ENCODE assay signal across 15 mouse cellular contexts in the genomic region with DNA sequence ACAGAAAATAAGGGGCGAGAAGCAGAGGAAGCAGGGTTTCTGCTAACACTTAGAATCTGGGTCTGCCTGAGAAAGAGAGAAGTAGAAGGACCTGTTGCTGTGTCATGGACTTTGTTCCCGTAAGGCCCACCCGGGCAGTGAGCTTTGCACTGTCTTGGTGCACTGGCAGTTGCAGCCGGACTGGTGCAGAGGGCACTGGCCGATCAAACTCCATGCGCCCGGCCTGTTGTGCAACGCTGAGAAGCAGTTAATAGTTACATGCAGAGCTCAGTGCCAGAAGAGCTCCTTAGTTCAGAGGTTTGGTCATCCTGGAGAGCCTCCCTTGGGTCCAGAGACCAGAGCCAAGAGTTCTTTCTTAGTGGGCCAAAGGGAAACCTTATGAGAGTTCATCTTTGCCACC. TPM values are rescaled to one million over a fixed set of nuclear protein-coding genes. Genes with fewer than 3 reads are reported as not detected.
A peak's percentile ranks its signal among the peaks of the same experiment; 100 is the strongest.
DNase-seq lines count a peak whose midpoint lies in the region; ATAC-seq and TF ChIP-seq lines count a peak whose summit lies in the region.
"Had no signal": no experiment of that assay in that cellular context is flagged by ENCODE, and none has a peak within 500 bp of the region (broad histone marks: within the 10 kb centered on the region; RNA-seq: fewer than 3 reads in every experiment).

No protein-coding gene starts in this region.

- H3K9me3 ChIP-seq in G1E (replicated peaks), result no peaks in the 10 kb centered on the region
- H3K9me3 ChIP-seq in kidney, embryonic 16.5 days (ENCODE audit: low read length), result no peaks in the 10 kb centered on the region
- no peaks in the 10 kb centered on the region for H3K9me3 ChIP-seq in liver, embryonic 13.5 days (replicated peaks)
- no peaks in the 10 kb centered on the region for H3K9me3 ChIP-seq in forebrain, embryonic 15.5 days
- H3K9me3 ChIP-seq: limb, embryonic 15.5 days; megakaryocyte, embryonic 14.5 days had no signal

- H3K4me3 ChIP-seq in G1E (ENCODE audit: low read depth, low read length), result peak overlapping the region; percentile 50; the same call in 1 of the 2 replicates
- H3K4me3 ChIP-seq in kidney, embryonic 16.5 days (ENCODE audit: low read length), result no peak overlapping the region
- H3K4me3 ChIP-seq in liver, embryonic 13.5 days (replicated peaks), result no peak overlapping the region
- no peak overlapping the region for H3K4me3 ChIP-seq in forebrain, embryonic 15.5 days
- H3K4me3 ChIP-seq: erythroblast, embryonic 14.5 days; heart, adult 2 months; limb, embryonic 15.5 days; megakaryocyte, embryonic 14.5 days had no signal

- no peak overlapping the region for H3K4me2 ChIP-seq in kidney, embryonic 16.5 days (replicated peaks; ENCODE audit: low read depth, low read length)
- H3K4me2 ChIP-seq in liver, embryonic 13.5 days, result no peak overlapping the region
- H3K4me2 ChIP-seq in forebrain, embryonic 15.5 days (replicated peaks), result no peak overlapping the region
- H3K4me2 ChIP-seq: limb, embryonic 15.5 days had no signal

- no peak for ATAC-seq in G1E (ENCODE audit: extremely low read depth, insufficient number of reproducible peaks, low FRiP score, poor library complexity, severe bottlenecking)
- ATAC-seq in kidney, embryonic 16.5 days (ENCODE audit: low FRiP score, low TSS enrichment), result peak; percentile 92
- peak; percentile 76 for ATAC-seq in liver, embryonic 13.5 days (ENCODE audit: low read depth)
- no peak for ATAC-seq in forebrain, embryonic 15.5 days (replicated peaks)
- ATAC-seq: CD4-positive, CD25-positive, alpha-beta regulatory T cell, adult 4 months; inflammation-experienced regulatory T-cells, adult 6 months had no signal

- H3K9ac ChIP-seq in kidney, embryonic 16.5 days (replicated peaks; ENCODE audit: low read length), result no peak overlapping the region
- no peak overlapping the region for H3K9ac ChIP-seq in liver, embryonic 13.5 days
- no peak overlapping the region for H3K9ac ChIP-seq in forebrain, embryonic 15.5 days (replicated peaks)
- H3K9ac ChIP-seq: limb, embryonic 15.5 days had no signal

- H3K27ac ChIP-seq in kidney, embryonic 16.5 days (ENCODE audit: low read length), result peak overlapping the region; percentile 59; the same call in 1 of the 2 replicates
- peak overlapping the region; percentile 44 for H3K27ac ChIP-seq in liver, embryonic 13.5 days
- H3K27ac ChIP-seq in forebrain, embryonic 15.5 days (replicated peaks), result no peak overlapping the region
- H3K27ac ChIP-seq: heart, adult 2 months; limb, embryonic 15.5 days had no signal

- H3K4me1 ChIP-seq in G1E (ENCODE audit: insufficient read depth, low read depth, low read length), result peaks cover 72% of the 10 kb centered on the region
- H3K4me1 ChIP-seq in kidney, embryonic 16.5 days (ENCODE audit: insufficient read depth, low read length), result no peaks in the 10 kb centered on the region
- peaks cover 9% of the 10 kb centered on the region for H3K4me1 ChIP-seq in liver, embryonic 13.5 days (replicated peaks)
- H3K4me1 ChIP-seq in forebrain, embryonic 15.5 days, result no peaks in the 10 kb centered on the region
- H3K4me1 ChIP-seq: limb, embryonic 15.5 days had no signal

- no peaks in the 10 kb centered on the region for H3K27me3 ChIP-seq in G1E (ENCODE audit: insufficient read depth, low read length)
- H3K27me3 ChIP-seq in kidney, embryonic 16.5 days (ENCODE audit: insufficient read depth, low read length), result no peaks in the 10 kb centered on the region
- H3K27me3 ChIP-seq in liver, embryonic 13.5 days, result no peaks in the 10 kb centered on the region
- no peaks in the 10 kb centered on the region for H3K27me3 ChIP-seq in forebrain, embryonic 15.5 days
- H3K27me3 ChIP-seq: limb, embryonic 15.5 days; megakaryocyte, embryonic 14.5 days had no signal

- intact Hi-C loops in left cerebral cortex, postnatal 4 days (cut with DNase I), result no loop called here

- DNase-seq in G1E (ENCODE audit: low spot score), result no peak
- DNase-seq in adrenal gland, postnatal 25 days, result peak; percentile 31
- no peak for DNase-seq in liver, embryonic 13.5 days
- no peak for DNase-seq in spleen, adult 12 weeks (ENCODE audit: low spot score)
- no peak for DNase-seq in left cerebral cortex, postnatal 4 days
- no peak for DNase-seq in retina, postnatal 1 day
- DNase-seq: cerebellum, adult 18-20 months; heart, adult 2 months had no signal

- H3K36me3 ChIP-seq in G1E (replicated peaks), result peaks cover 91% of the 10 kb centered on the region
- H3K36me3 ChIP-seq in kidney, embryonic 16.5 days (ENCODE audit: insufficient read depth, low read length), result peaks cover 64% of the 10 kb centered on the region
- H3K36me3 ChIP-seq in liver, embryonic 13.5 days, result peaks cover 41% of the 10 kb centered on the region
- H3K36me3 ChIP-seq in forebrain, embryonic 15.5 days, result peaks cover 58% of the 10 kb centered on the region

- WGBS in kidney, embryonic 16.5 days, result 89% methylated on average over 8 of the region's 8 CpGs
- 79% methylated on average over 8 of the region's 8 CpGs for WGBS in liver, embryonic 13.5 days (ENCODE audit: insufficient replicate concordance)
- WGBS in forebrain, embryonic 15.5 days, result 96% methylated on average over 8 of the region's 8 CpGs

- TF ChIP-seq CTCF in G1E (IDR thresholded peaks at IDR 0.05; ENCODE audit: low read depth, low read length), result no peak

RNA-seq across cellular contexts. Expression of gene Aco1, which starts 38.8 kb away (rescaled TPM):
- 133 and 144 TPM in 2 replicates for total RNA-seq in G1E (2014; fragmentation: Nextera tagmentation)
- total RNA-seq in G1E (2017), result 119 and 120 TPM in 2 replicates
- 28.4 and 34.1 TPM in 2 replicates for polyA plus RNA-seq in G1E (2012)
- 161 and 187 TPM in 2 replicates for total RNA-seq in adrenal gland, postnatal 25 days (2021)
- polyA plus RNA-seq in kidney, embryonic 16.5 days (2015; fragmentation: Nextera tagmentation; extraction: Ambion mirVana), result 89.4 and 91.0 TPM in 2 replicates
- polyA plus RNA-seq in liver, embryonic 13.5 days (2015; fragmentation: Nextera tagmentation; extraction: Ambion mirVana), result 20.9 and 24.9 TPM in 2 replicates
- total RNA-seq in left cerebral cortex, postnatal 4 days (2021), result 10 to 100 TPM; 60.1 to 64.1 TPM
- 51.8 and 53.0 TPM in 2 replicates for polyA plus RNA-seq in forebrain, embryonic 15.5 days (2015; fragmentation: Nextera tagmentation; extraction: Ambion mirVana)

RNA-seq across cellular contexts. Expression of gene Ddx58, which starts 57.9 kb away (rescaled TPM):
- 26.6 and 29.2 TPM in 2 replicates for total RNA-seq in G1E (2014; fragmentation: Nextera tagmentation)
- total RNA-seq in G1E (2017), result 14.1 and 16.1 TPM in 2 replicates
- 0.43 and 0.68 TPM in 2 replicates for polyA plus RNA-seq in G1E (2012)
- 24.4 and 34.1 TPM in 2 replicates for total RNA-seq in adrenal gland, postnatal 25 days (2021)
- 7.8 and 12.3 TPM in 2 replicates for polyA plus RNA-seq in kidney, embryonic 16.5 days (2015; fragmentation: Nextera tagmentation; extraction: Ambion mirVana)
- 2.8 and 3.6 TPM in 2 replicates for polyA plus RNA-seq in liver, embryonic 13.5 days (2015; fragmentation: Nextera tagmentation; extraction: Ambion mirVana)
- total RNA-seq in left cerebral cortex, postnatal 4 days (2021), result 1 to 10 TPM; 3.3 to 4.0 TPM
- polyA plus RNA-seq in forebrain, embryonic 15.5 days (2015; fragmentation: Nextera tagmentation; extraction: Ambion mirVana), result 2.7 and 3.2 TPM in 2 replicates

Comparison
In these comparisons a context has a peak if more than half of its experiments do, and no peak if none do; other contexts are left out.
1. ATAC-seq: peak in kidney, embryonic 16.5 days (single experiment) and liver, embryonic 13.5 days (single experiment); none in G1E (single experiment) and forebrain, embryonic 15.5 days (single experiment).